Comparison of ENCODE assay signal across 30 mouse cellular contexts in the genomic region with DNA sequence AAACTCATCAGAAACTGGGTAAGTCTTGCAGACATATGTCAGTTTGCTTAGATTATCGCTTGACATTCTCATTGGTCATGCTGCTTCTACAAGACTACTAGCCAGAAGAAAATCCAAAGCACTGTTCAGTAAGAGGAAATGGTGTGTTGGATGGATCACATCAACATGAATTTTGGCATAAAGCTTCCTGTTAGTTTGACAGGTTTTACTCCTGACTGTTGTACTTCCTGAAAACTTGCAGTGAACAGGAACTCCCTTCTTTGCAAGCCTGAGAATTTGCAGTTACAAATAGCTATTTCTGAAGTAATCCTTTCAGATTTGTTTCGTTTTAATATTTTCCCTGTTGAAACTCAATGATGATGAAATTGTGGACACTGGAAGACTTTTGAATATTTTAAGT. TPM values are rescaled to one million over a fixed set of nuclear protein-coding genes. Genes with fewer than 3 reads are reported as not detected.
DNase-seq lines count a peak whose midpoint lies in the region; ATAC-seq and TF ChIP-seq lines count a peak whose summit lies in the region.
"Had no signal": no experiment of that assay in that cellular context is flagged by ENCODE, and none has a peak within 500 bp of the region (broad histone marks: within the 10 kb centered on the region; RNA-seq: fewer than 3 reads in every experiment).

No protein-coding gene starts in this region.

- H3K27me3 ChIP-seq in lung, postnatal 0 days (replicated peaks; ENCODE audit: insufficient read depth, low read length), result no peaks in the 10 kb centered on the region
- H3K27me3 ChIP-seq: CH12.LX; embryonic facial prominence, embryonic 13.5 days; embryonic facial prominence, embryonic 15.5 days; forebrain, embryonic 12.5 days had no signal

- H3K36me3 ChIP-seq in lung, postnatal 0 days (ENCODE audit: insufficient read depth, low read length), result no peaks in the 10 kb centered on the region
- H3K36me3 ChIP-seq: embryonic facial prominence, embryonic 13.5 days; embryonic facial prominence, embryonic 15.5 days; forebrain, embryonic 10.5 days; forebrain, embryonic 12.5 days; G1E had no signal

- peak; percentile 10 for DNase-seq in lung, postnatal 0 days (ENCODE audit: low spot score)
- DNase-seq in lung, adult 2 months, result no peak
- no peak for DNase-seq in thymus, postnatal 4 days
- DNase-seq in c-Kit-positive CD71-positive TER-119-positive erythroid progenitor cells, embryonic 14.5 days (ENCODE audit: low spot score), result no peak
- no peak for DNase-seq in layer of hippocampus, adult 2 months (ENCODE audit: low spot score in 2 of 2)
- DNase-seq: adrenal gland, adult 2 months; adrenal gland, postnatal 10 days; adrenal gland, postnatal 25 days; B cell, adult 2 months; cerebellum, adult 11-12 months; cerebellum, adult 2 months; cerebellum, adult 9-10 months; cerebellum, postnatal 10 days; cerebellum, postnatal 25 days; embryo, embryonic 11 days had no signal

- H3K4me1 ChIP-seq in lung, postnatal 0 days (ENCODE audit: insufficient read depth, low read depth, low read length), result no peaks in the 10 kb centered on the region
- no peaks in the 10 kb centered on the region for H3K4me1 ChIP-seq in lung, adult 2 months (ENCODE audit: control insufficient read depth, insufficient read depth, low read length)
- H3K4me1 ChIP-seq: embryonic facial prominence, embryonic 13.5 days; embryonic facial prominence, embryonic 15.5 days; forebrain, embryonic 10.5 days; forebrain, embryonic 12.5 days had no signal

- no peak overlapping the region for H3K9ac ChIP-seq in lung, postnatal 0 days (replicated peaks; ENCODE audit: low read depth)
- H3K9ac ChIP-seq: embryonic facial prominence, embryonic 13.5 days; embryonic facial prominence, embryonic 15.5 days; forebrain, embryonic 12.5 days had no signal

- no peaks in the 10 kb centered on the region for H3K9me3 ChIP-seq in lung, postnatal 0 days (ENCODE audit: low read length)
- H3K9me3 ChIP-seq: embryonic facial prominence, embryonic 13.5 days; embryonic facial prominence, embryonic 15.5 days; forebrain, embryonic 10.5 days; forebrain, embryonic 12.5 days; G1E had no signal

- no peak for TF ChIP-seq EP300 in lung, postnatal 0 days (IDR thresholded peaks at IDR 0.05)

- ATAC-seq in lung, postnatal 0 days, result no peak
- peak; percentile 36 for ATAC-seq in common myeloid progenitor, adult 5-6 weeks (replicated peaks; ENCODE audit: low read depth, poor library complexity, severe bottlenecking)
- peak; percentile 50 to 68; a peak in 3 of 4 replicates for ATAC-seq in hematopoietic stem cell, adult 5-6 weeks (replicated peaks in 1 of 2; ENCODE audit: insufficient read depth in 1 of 2, low FRiP score in 2 of 2, low TSS enrichment in 1 of 2, low read depth in 1 of 2, poor library complexity in 2 of 2, severe bottlenecking in 2 of 2)
- ATAC-seq in megakaryocyte progenitor cell, adult 5-6 weeks (replicated peaks; ENCODE audit: poor library complexity), result peak; percentile 68
- ATAC-seq: activated CD4-positive, CD25-positive, alpha-beta regulatory T cell, adult 4 months; CD4-positive, CD25-positive, alpha-beta regulatory T cell, adult 4 months; forebrain, embryonic 14.5 days; forebrain, embryonic 16.5 days; Patski had no signal

- no peak overlapping the region for H3K4me2 ChIP-seq in lung, postnatal 0 days (replicated peaks; ENCODE audit: low read depth, low read length)
- H3K4me2 ChIP-seq: embryonic facial prominence, embryonic 13.5 days; embryonic facial prominence, embryonic 15.5 days; forebrain, embryonic 12.5 days had no signal

- no peak overlapping the region for H3K27ac ChIP-seq in lung, postnatal 0 days (ENCODE audit: low read length)
- no peak overlapping the region for H3K27ac ChIP-seq in layer of hippocampus, adult 2 months
- H3K27ac ChIP-seq: embryonic facial prominence, embryonic 13.5 days; embryonic facial prominence, embryonic 15.5 days; forebrain, embryonic 10.5 days; forebrain, embryonic 12.5 days had no signal

- 66% methylated on average over 2 of the region's 2 CpGs for WGBS in lung, postnatal 0 days
- 58% methylated on average over 2 of the region's 2 CpGs for WGBS in lung, adult 2 months

- no peak for TF ChIP-seq CTCF in lung, postnatal 0 days (IDR thresholded peaks at IDR 0.05)
- no peak for TF ChIP-seq CTCF in lung, adult 2 months (IDR thresholded peaks at IDR 0.05; ENCODE audit: insufficient read depth, low read length)
- TF ChIP-seq CTCF in layer of hippocampus, adult 2 months (conservative IDR thresholded peaks at IDR 0.05), result no peak

- TF ChIP-seq POLR2A in lung, adult 2 months (IDR thresholded peaks at IDR 0.05; ENCODE audit: borderline replicate concordance, extremely low read depth, low read depth, low read length), result no peak

- H3K4me3 ChIP-seq in lung, postnatal 0 days (ENCODE audit: low read depth, low read length), result no peak overlapping the region
- H3K4me3 ChIP-seq in lung, adult 2 months (replicated peaks; ENCODE audit: extremely low read depth, low read depth, low read length), result no peak overlapping the region
- no peak overlapping the region for H3K4me3 ChIP-seq in layer of hippocampus, adult 2 months
- H3K4me3 ChIP-seq: embryonic facial prominence, embryonic 13.5 days; embryonic facial prominence, embryonic 15.5 days; erythroblast, embryonic 14.5 days; forebrain, embryonic 10.5 days; forebrain, embryonic 12.5 days had no signal

RNA-seq across cellular contexts. Expression of a gene that starts 32.3 kb away (rescaled TPM):
- 7.5 and 12.3 TPM in 2 replicates for polyA plus RNA-seq in lung, postnatal 0 days (2015; fragmentation: Nextera tagmentation; extraction: Ambion mirVana)
- polyA plus RNA-seq in lung, adult 2 months (2012; rRNA removed), result 4.6 and 7.0 TPM in 2 replicates
- 6.3 and 6.9 TPM in 2 replicates for total RNA-seq in common myeloid progenitor, adult 5-6 weeks (2017)
- 10.0 and 11.4 TPM in 2 replicates for total RNA-seq in hematopoietic stem cell, adult 5-6 weeks (2017)
- total RNA-seq in megakaryocyte progenitor cell, adult 5-6 weeks (2015), result 39.7 and 39.8 TPM in 2 replicates
- total RNA-seq in megakaryocyte progenitor cell, adult 5-6 weeks (2017), result 16.2 and 18.7 TPM in 2 replicates
- total RNA-seq in layer of hippocampus, adult 2 months (2021), result 10 to 100 TPM; 25.8 to 30.5 TPM
- total RNA-seq: CH12.LX, G1E had no signal
- polyA plus RNA-seq: erythroblast, embryonic 14.5 days; G1E had no signal
